Mouse (Mus musculus) c-Kit-positive CD71-positive TER-119-positive erythroid progenitor cells, embryonic 14.5 days (primary cell): ENCODE results near the gene Scn2b.

Source experiments
- DNase-seq: peaks from one replicate; pipeline ENCODE4 v3.0.0-alpha.2; 2013; ENCODE audit warnings: low spot score

Scn2b gene

GRCm38 (mm10) chr9:45117741-45118431 is at the start of gene Scn2b:
Gene Scn2b, plus strand, starts transcription at chr9:45117782.
- no peak for DNase-seq

GRCm38 (mm10) chr9:45071800-45072199 is 45.8 kb upstream of the Scn2b start:
- no peak for DNase-seq

- no peak for DNase-seq
Observed at GRCm38 (mm10) chr9:45077859-45078258, 39.7 kb upstream of the Scn2b start.

- DNase-seq = no peak
Observed at GRCm38 (mm10) chr9:45079011-45079410, 38.6 kb upstream of the Scn2b start, which contains the start of gene Jaml. Gene Jaml, plus strand, starts transcription at chr9:45079183.

GRCm38 (mm10) chr9:45083132-45083531 is 34.5 kb upstream of the Scn2b start:
- no peak for DNase-seq

GRCm38 (mm10) chr9:45084556-45084955 is 33.0 kb upstream of the Scn2b start:
- DNase-seq = no peak

GRCm38 (mm10) chr9:45085741-45086690 is 31.6 kb upstream of the Scn2b start:
- DNase-seq = no peak

- DNase-seq = no peak
Observed at GRCm38 (mm10) chr9:45088040-45088439, 29.5 kb upstream of the Scn2b start.

- DNase-seq = no peak
Observed at GRCm38 (mm10) chr9:45090811-45091210, 26.8 kb upstream of the Scn2b start.

GRCm38 (mm10) chr9:45092641-45093040 is 24.9 kb upstream of the Scn2b start:
- no peak for DNase-seq

- DNase-seq = no peak
Observed at GRCm38 (mm10) chr9:45095149-45095937, 22.2 kb upstream of the Scn2b start.

GRCm38 (mm10) chr9:45097877-45098276 is 19.7 kb upstream of the Scn2b start:
- DNase-seq = no peak

GRCm38 (mm10) chr9:45098426-45098825 is 19.2 kb upstream of the Scn2b start:
- no peak for DNase-seq

- DNase-seq = no peak
Observed at GRCm38 (mm10) chr9:45102528-45102927, 15.1 kb upstream of the Scn2b start.

- DNase-seq = no peak
Observed at GRCm38 (mm10) chr9:45103211-45103979, 14.2 kb upstream of the Scn2b start.

GRCm38 (mm10) chr9:45105596-45106374 is 11.8 kb upstream of the Scn2b start:
- DNase-seq = no peak

GRCm38 (mm10) chr9:45115706-45116105 is 1.9 kb upstream of the Scn2b start:
- DNase-seq = no peak

- DNase-seq = no peak
Observed at GRCm38 (mm10) chr9:45116819-45117218, 763 bp upstream of the Scn2b start.

- no peak for DNase-seq
Observed at GRCm38 (mm10) chr9:45118552-45118951, 970 bp downstream of the Scn2b start.

- no peak for DNase-seq
Observed at GRCm38 (mm10) chr9:45119316-45119953, 1.9 kb downstream of the Scn2b start.
